Mouse (Mus musculus) testis, adult 2 months (tissue): ENCODE data around the gene Tmigd3. TPM values are rescaled to one million over a fixed set of nuclear protein-coding genes. Genes with fewer than 3 reads are reported as not detected.

Experiments
- H3K27ac ChIP-seq: fragments of 200-500 bp; 2 replicates; pipeline ENCODE4 v1.5.1; 2012; ENCODE audit warnings: low read depth, low read length; ENCODE audit not compliant: control insufficient read depth, insufficient read depth
- H3K27me3 ChIP-seq: fragments of 200-500 bp; 2 replicates; pipeline ENCODE4 v1.6.1; 2012; ENCODE audit warnings: mild to moderate bottlenecking, low read length, moderate library complexity; ENCODE audit not compliant: control insufficient read depth, insufficient read depth
- H3K36me3 ChIP-seq: fragments of 200-500 bp; 2 replicates; pipeline ENCODE4 v1.6.1; 2012; ENCODE audit warnings: mild to moderate bottlenecking, low read length; ENCODE audit not compliant: control insufficient read depth, insufficient read depth
- H3K4me1 ChIP-seq: fragments of 200-500 bp; 2 replicates; pipeline ENCODE4 v1.6.1; 2012; ENCODE audit warnings: low read length; ENCODE audit not compliant: control insufficient read depth, insufficient read depth
- H3K4me3 ChIP-seq: fragments of 200-500 bp; 2 replicates; pipeline ENCODE4 v1.5.1; 2012; ENCODE audit warnings: low read depth, mild to moderate bottlenecking, low read length, moderate library complexity, mixed read lengths; ENCODE audit not compliant: control insufficient read depth
- CTCF ChIP-seq: fragments of 200-500 bp; IDR thresholded peaks from 2 replicates; pipeline ENCODE4 v1.5.1; 2012; ENCODE audit warnings: low read depth, mild to moderate bottlenecking, inconsistent platforms, low read length, moderate library complexity; ENCODE audit not compliant: control insufficient read depth, insufficient read depth, insufficient replicate concordance
- POLR2A ChIP-seq: fragments of 200-500 bp; IDR thresholded peaks from 2 replicates; pipeline ENCODE4 v1.6.1; 2012; ENCODE audit warnings: low read depth, mild to moderate bottlenecking, inconsistent platforms, low read length, moderate library complexity; ENCODE audit not compliant: control insufficient read depth
- polyA plus RNA-seq: library from polyadenylated mRNA; depleted of rRNA; stranded (reverse); fragments of >200 nt; gene quantifications from 2 replicates; pipeline ENCODE4 v1.2.3, GENCODE M21; 2012

Gene Tmigd3
- polyA plus RNA-seq, 1 experiment, result 388 TPM

GRCm38 (mm10) chr3:105861747-105862366, 8.8 kb upstream of the Tmigd3 start:
- peaks cover 2% of the 10 kb centered on the region; the same call in 1 of the 2 replicates for H3K4me1 ChIP-seq
- no peaks in the 10 kb centered on the region; the same call in 1 of the 2 replicates for H3K36me3 ChIP-seq
- H3K4me3 ChIP-seq, result no peak overlapping the region
- H3K27me3 ChIP-seq, result no peaks in the 10 kb centered on the region
- TF ChIP-seq POLR2A (no peak), CTCF (no peak)
- no peak overlapping the region for H3K27ac ChIP-seq

- Histone ChIP-seq H3K27ac (no peak overlapping the region), H3K4me3 (no peak overlapping the region), H3K4me1 (no peaks in the 10 kb centered on the region), H3K27me3 (no peaks in the 10 kb centered on the region), H3K36me3 (no peaks in the 10 kb centered on the region)
- TF ChIP-seq CTCF (no peak), POLR2A (no peak)
Measured at GRCm38 (mm10) chr3:105864123-105864522, 6.6 kb upstream of the Tmigd3 start.

GRCm38 (mm10) chr3:105865122-105865521, 5.6 kb upstream of the Tmigd3 start:
- Histone ChIP-seq H3K36me3 (no peaks in the 10 kb centered on the region), H3K27me3 (no peaks in the 10 kb centered on the region), H3K27ac (no peak overlapping the region), H3K4me3 (no peak overlapping the region), H3K4me1 (no peaks in the 10 kb centered on the region)
- TF ChIP-seq CTCF (no peak), POLR2A (no peak)

- H3K27me3 ChIP-seq, result no peaks in the 10 kb centered on the region
- H3K27ac ChIP-seq, result no peak overlapping the region
- no peaks in the 10 kb centered on the region for H3K4me1 ChIP-seq
- H3K4me3 ChIP-seq, result no peak overlapping the region
- no peaks in the 10 kb centered on the region for H3K36me3 ChIP-seq
- TF ChIP-seq POLR2A, result no peak
- TF ChIP-seq CTCF, result no peak
Measured at GRCm38 (mm10) chr3:105868135-105868534, 2.6 kb upstream of the Tmigd3 start.

GRCm38 (mm10) chr3:105872034-105872433, 1.3 kb downstream of the Tmigd3 start:
- Histone ChIP-seq H3K4me3 (peak overlapping the region; percentile 76), H3K4me1 (no peaks in the 10 kb centered on the region), H3K36me3 (no peaks in the 10 kb centered on the region), H3K27me3 (no peaks in the 10 kb centered on the region), H3K27ac (no peak overlapping the region)
- TF ChIP-seq POLR2A (no peak), CTCF (no peak)

GRCm38 (mm10) chr3:105872579-105872978, 1.9 kb downstream of the Tmigd3 start:
- Histone ChIP-seq H3K27me3 (no peaks in the 10 kb centered on the region), H3K4me1 (no peaks in the 10 kb centered on the region), H3K4me3 (peak overlapping the region; percentile 76; the same call in 1 of the 2 replicates), H3K36me3 (no peaks in the 10 kb centered on the region), H3K27ac (no peak overlapping the region)
- TF ChIP-seq CTCF (no peak), POLR2A (no peak)

GRCm38 (mm10) chr3:105873451-105874445, 3.0 kb downstream of the Tmigd3 start:
- Histone ChIP-seq H3K27me3 (no peaks in the 10 kb centered on the region), H3K36me3 (no peaks in the 10 kb centered on the region), H3K4me3 (peak overlapping the region; percentile 50), H3K27ac (no peak overlapping the region), H3K4me1 (no peaks in the 10 kb centered on the region; the same call in 1 of the 2 replicates)
- TF ChIP-seq POLR2A (no peak), CTCF (no peak)
